Mouse (Mus musculus) intestine, embryonic 16.5 days (tissue): Measurements from ENCODE around the gene Mctp1. TPM values are rescaled to one million over a fixed set of nuclear protein-coding genes. Genes with fewer than 3 reads are reported as not detected.
A peak's percentile ranks its signal among the peaks of the same experiment; 100 is the strongest.

Experiments
- ATAC-seq: fragments of 200-750 bp; cut with Nextera tagmentation; 2 replicates; pipeline ENCODE4 v1.8.0; 2017; ENCODE audit warnings: moderate TSS enrichment, moderate library complexity
- H3K27ac ChIP-seq: fragments of 300-500 bp; sonication (generic); 2 replicates; pipeline ENCODE4 v1.5.1; 2014; ENCODE audit warnings: mild to moderate bottlenecking, low read length
- H3K27me3 ChIP-seq: fragments of 300-500 bp; sonication (generic); replicated peaks from 2 replicates; pipeline ENCODE4 v1.6.1; 2014; ENCODE audit warnings: low read length, control low read depth, mixed read lengths; ENCODE audit not compliant: control insufficient read depth, insufficient read depth
- H3K36me3 ChIP-seq: fragments of 300-500 bp; sonication (generic); 2 replicates; pipeline ENCODE4 v1.6.1; 2014; ENCODE audit warnings: low read length, control low read depth; ENCODE audit not compliant: control insufficient read depth, insufficient read depth
- H3K4me1 ChIP-seq: fragments of 300-500 bp; sonication (generic); 2 replicates; pipeline ENCODE4 v1.6.1; 2014; ENCODE audit warnings: low read length, control low read depth, mixed read lengths; ENCODE audit not compliant: control insufficient read depth, insufficient read depth
- H3K4me2 ChIP-seq: fragments of 300-500 bp; sonication (generic); 2 replicates; pipeline ENCODE4 v1.6.1; 2014; ENCODE audit warnings: low read depth, low read length, control low read depth
- H3K4me3 ChIP-seq: fragments of 300-500 bp; sonication (generic); 2 replicates; pipeline ENCODE4 v1.5.1; 2014; ENCODE audit warnings: mild to moderate bottlenecking, low read length
- H3K9ac ChIP-seq: fragments of 300-500 bp; sonication (generic); 2 replicates; pipeline ENCODE4 v1.6.1; 2014; ENCODE audit warnings: low read depth, low read length
- H3K9me3 ChIP-seq: fragments of 300-500 bp; sonication (generic); 2 replicates; pipeline ENCODE4 v1.6.1; 2016; ENCODE audit warnings: low read length, control low read depth; ENCODE audit not compliant: control insufficient read depth
- WGBS: fragments of 180-500 bp; shearing (Covaris S2); extraction: QIAGEN DNeasy Blood & Tissue Kit; methylation state at CpG from one replicate; pipeline ENCODE4 v1.1.7; 2014; 5-methylcytosine and 5-hydroxymethylcytosine counted together
- polyA plus RNA-seq: library from polyadenylated mRNA; unstranded; fragments of >200 nt; fragmentation: Nextera tagmentation; extraction: Ambion mirVana; gene quantifications from 2 replicates; pipeline ENCODE4 v1.2.1, GENCODE M21; 2015

The Mctp1 gene
- polyA plus RNA-seq, 1 experiment from 2014 or later = 0.33 TPM

GRCm38 (mm10) chr13:77003684-77004083 lies 619.3 kb downstream of the Mctp1 start:
- Histone ChIP-seq H3K4me3 (no peak overlapping the region), H3K9ac (no peak overlapping the region), H3K27me3 (no peaks in the 10 kb centered on the region), H3K4me2 (no peak overlapping the region), H3K36me3 (no peaks in the 10 kb centered on the region), H3K27ac (no peak overlapping the region), H3K9me3 (no peaks in the 10 kb centered on the region), H3K4me1 (no peaks in the 10 kb centered on the region)
- ATAC-seq = no peak
- WGBS = 69% methylated on average over 1 of the region's 1 CpGs

GRCm38 (mm10) chr13:77018851-77019250 lies 634.5 kb downstream of the Mctp1 start:
- Histone ChIP-seq H3K36me3 (no peaks in the 10 kb centered on the region), H3K9me3 (no peaks in the 10 kb centered on the region), H3K4me2 (no peak overlapping the region), H3K27ac (no peak overlapping the region), H3K9ac (no peak overlapping the region), H3K4me1 (no peaks in the 10 kb centered on the region), H3K4me3 (no peak overlapping the region), H3K27me3 (no peaks in the 10 kb centered on the region)
- ATAC-seq = no peak
- WGBS = 84% methylated on average over 2 of the region's 2 CpGs

GRCm38 (mm10) chr13:77029594-77029993 lies 645.3 kb downstream of the Mctp1 start:
- Histone ChIP-seq H3K9ac (no peak overlapping the region), H3K4me2 (no peak overlapping the region), H3K27me3 (no peaks in the 10 kb centered on the region), H3K27ac (no peak overlapping the region), H3K9me3 (no peaks in the 10 kb centered on the region), H3K4me1 (no peaks in the 10 kb centered on the region), H3K36me3 (no peaks in the 10 kb centered on the region), H3K4me3 (no peak overlapping the region)
- ATAC-seq = no peak
- WGBS = 71% methylated on average over 5 of the region's 5 CpGs

- no peak for ATAC-seq
- Histone ChIP-seq H3K4me3 (no peak overlapping the region), H3K9me3 (no peaks in the 10 kb centered on the region), H3K9ac (no peak overlapping the region), H3K36me3 (no peaks in the 10 kb centered on the region), H3K4me1 (no peaks in the 10 kb centered on the region), H3K27ac (no peak overlapping the region), H3K4me2 (no peak overlapping the region), H3K27me3 (no peaks in the 10 kb centered on the region)
- WGBS = 68% methylated on average over 1 of the region's 1 CpGs
Measured at GRCm38 (mm10) chr13:77043375-77043774, 659.0 kb downstream of the Mctp1 start.

- no peaks in the 10 kb centered on the region for H3K27me3 ChIP-seq
- H3K27ac ChIP-seq = no peak overlapping the region
- no peaks in the 10 kb centered on the region for H3K9me3 ChIP-seq
- WGBS = 73% methylated on average over 1 of the region's 1 CpGs
- no peak for ATAC-seq
- no peak overlapping the region for H3K4me3 ChIP-seq
- no peaks in the 10 kb centered on the region for H3K36me3 ChIP-seq
- H3K4me1 ChIP-seq = no peaks in the 10 kb centered on the region
- H3K4me2 ChIP-seq = no peak overlapping the region
- no peak overlapping the region for H3K9ac ChIP-seq
Measured at GRCm38 (mm10) chr13:77045375-77045774, 661.0 kb downstream of the Mctp1 start.

GRCm38 (mm10) chr13:77046416-77046815 lies 662.1 kb downstream of the Mctp1 start:
- H3K27me3 ChIP-seq = no peaks in the 10 kb centered on the region
- no peak overlapping the region for H3K4me3 ChIP-seq
- ATAC-seq = no peak
- no peaks in the 10 kb centered on the region for H3K4me1 ChIP-seq
- no peak overlapping the region for H3K9ac ChIP-seq
- H3K27ac ChIP-seq = no peak overlapping the region
- no peak overlapping the region for H3K4me2 ChIP-seq
- 81% methylated on average over 10 of the region's 10 CpGs for WGBS
- no peaks in the 10 kb centered on the region for H3K36me3 ChIP-seq
- H3K9me3 ChIP-seq = no peaks in the 10 kb centered on the region

- Histone ChIP-seq H3K36me3 (no peaks in the 10 kb centered on the region), H3K4me1 (no peaks in the 10 kb centered on the region), H3K9me3 (no peaks in the 10 kb centered on the region), H3K27ac (no peak overlapping the region), H3K4me2 (no peak overlapping the region), H3K9ac (no peak overlapping the region), H3K4me3 (no peak overlapping the region), H3K27me3 (no peaks in the 10 kb centered on the region)
- peak; percentile 56; the same call in 1 of the 2 replicates for ATAC-seq
- whole genome bisulfite sequencing = 39% methylated on average over 6 of the region's 6 CpGs
Measured at GRCm38 (mm10) chr13:77047179-77047931, 663.0 kb downstream of the Mctp1 start.

- no peak overlapping the region for H3K4me3 ChIP-seq
- no peak overlapping the region for H3K9ac ChIP-seq
- 50% methylated on average over 1 of the region's 1 CpGs for whole genome bisulfite sequencing
- H3K27me3 ChIP-seq = no peaks in the 10 kb centered on the region
- H3K27ac ChIP-seq = 0 out of 2 replicates have a peak overlapping the region, but pooled peaks have one; percentile 48
- ATAC-seq = peak; percentile 62; the same call in 1 of the 2 replicates
- no peak overlapping the region for H3K4me2 ChIP-seq
- no peaks in the 10 kb centered on the region for H3K4me1 ChIP-seq
- H3K9me3 ChIP-seq = no peaks in the 10 kb centered on the region
- no peaks in the 10 kb centered on the region for H3K36me3 ChIP-seq
Measured at GRCm38 (mm10) chr13:77048461-77048860, 664.1 kb downstream of the Mctp1 start.

- no peak overlapping the region for H3K9ac ChIP-seq
- no peaks in the 10 kb centered on the region for H3K27me3 ChIP-seq
- ATAC-seq = no peak
- no peak overlapping the region for H3K27ac ChIP-seq
- no peaks in the 10 kb centered on the region for H3K9me3 ChIP-seq
- no peaks in the 10 kb centered on the region for H3K36me3 ChIP-seq
- H3K4me1 ChIP-seq = no peaks in the 10 kb centered on the region
- WGBS = 74% methylated on average over 3 of the region's 3 CpGs
- no peak overlapping the region for H3K4me3 ChIP-seq
- no peak overlapping the region for H3K4me2 ChIP-seq
Measured at GRCm38 (mm10) chr13:77049736-77050135, 665.4 kb downstream of the Mctp1 start.

GRCm38 (mm10) chr13:77063221-77063620 lies 678.9 kb downstream of the Mctp1 start:
- Histone ChIP-seq H3K36me3 (no peaks in the 10 kb centered on the region), H3K27ac (no peak overlapping the region), H3K4me3 (no peak overlapping the region), H3K4me2 (no peak overlapping the region), H3K4me1 (no peaks in the 10 kb centered on the region), H3K9ac (no peak overlapping the region), H3K27me3 (no peaks in the 10 kb centered on the region), H3K9me3 (no peaks in the 10 kb centered on the region)
- 94% methylated on average over 1 of the region's 1 CpGs for WGBS
- ATAC-seq = no peak
